Mouse (Mus musculus) heart, adult 9 months (tissue): ENCODE measurements around the gene Ak1.
A peak's percentile ranks its signal among the peaks of the same experiment; 100 is the strongest.

Experiments used
- DNase-seq, 2 experiments: peaks; one replicate each; pipeline ENCODE4 v3.0.0; 2022; ENCODE audit warnings: low spot score in 2 of 2

The Ak1 gene

DNA sequence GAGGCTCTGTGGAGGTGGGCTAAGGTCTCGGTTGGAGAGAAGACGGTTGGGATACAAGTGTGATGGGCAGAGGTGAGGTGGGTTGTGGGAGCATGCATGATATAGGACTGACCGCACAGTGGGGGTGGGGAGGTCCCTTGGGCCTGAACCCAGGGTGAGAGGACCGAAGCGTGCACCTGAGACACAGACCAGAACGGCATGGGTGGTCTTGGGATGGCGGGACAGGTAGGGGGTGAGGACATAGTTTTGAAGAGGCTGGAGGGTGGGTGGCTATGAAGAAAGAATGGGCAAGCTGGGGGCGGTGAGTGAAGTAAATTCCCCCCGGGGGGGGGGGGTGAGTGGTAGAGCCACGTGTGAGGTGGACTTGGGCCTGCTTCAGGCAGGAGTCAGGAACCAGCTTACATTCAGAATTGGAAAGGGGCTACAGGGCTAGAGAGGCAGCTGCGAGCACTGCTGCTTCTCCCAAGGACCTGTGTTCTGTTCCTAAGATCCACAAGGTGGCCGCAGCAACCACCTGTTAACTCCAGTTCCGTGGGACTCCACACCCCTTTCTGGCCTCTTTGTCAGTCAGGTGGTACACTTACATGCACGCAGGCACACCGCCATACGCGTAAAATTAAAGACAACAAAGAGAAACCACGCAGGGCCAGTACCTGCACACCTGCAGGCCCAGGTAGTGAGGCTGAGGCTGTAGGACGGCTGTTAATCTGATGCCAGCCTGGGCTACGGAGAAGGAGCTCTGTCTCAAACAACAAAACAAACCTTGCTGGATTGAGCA, 5.9 kb downstream of the Ak1 start:
- no peak for DNase-seq

DNA sequence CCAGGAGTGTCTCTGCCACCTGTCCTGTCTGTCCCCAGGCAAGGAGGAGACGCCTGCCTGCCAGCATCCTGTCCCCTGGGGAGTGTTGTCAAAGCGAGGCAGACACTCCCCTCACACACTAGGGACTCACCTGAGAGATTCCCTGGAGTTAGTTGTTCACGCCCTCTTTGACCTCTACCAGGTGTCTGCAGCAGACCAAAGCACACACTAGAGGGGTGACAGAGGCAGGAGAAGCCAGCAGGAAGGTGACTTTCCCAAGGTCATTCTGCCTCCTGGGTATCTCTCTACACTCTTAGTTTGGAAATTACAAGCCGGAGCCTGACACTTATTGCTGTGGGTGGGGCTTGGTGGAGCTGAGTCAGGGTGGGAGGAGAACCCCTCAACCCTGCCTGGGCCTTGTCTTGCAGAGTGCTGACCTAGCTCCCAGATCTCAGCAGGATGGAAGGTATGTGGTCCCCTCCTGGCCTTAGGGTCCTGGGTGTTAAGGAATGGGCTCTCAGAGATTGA, 6.5 kb downstream of the Ak1 start:
- DNase-seq, result peak in 1 of 2 experiments; percentile 28

DNA sequence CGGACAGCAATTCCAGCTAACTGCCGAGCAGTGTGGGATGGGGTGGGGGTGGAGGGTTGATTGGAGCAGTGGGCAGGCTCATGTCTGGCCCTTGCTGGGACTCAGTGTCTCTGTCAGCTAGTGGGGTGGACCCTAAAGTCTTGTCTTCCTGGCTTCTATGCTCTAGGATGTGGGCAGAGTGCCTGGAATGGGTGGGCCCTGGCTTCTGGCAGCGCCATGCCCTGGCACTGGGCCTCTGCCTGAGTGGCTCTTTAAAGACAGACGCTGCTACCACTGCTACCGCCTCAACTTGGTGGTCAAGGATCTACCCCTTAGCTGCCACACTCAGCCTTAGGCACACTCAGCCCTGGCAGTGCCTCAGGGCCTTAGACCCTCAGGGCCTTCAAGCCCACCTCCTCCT, 7.2 kb downstream of the Ak1 start:
- peak; percentile 84 to 90 for DNase-seq

DNA sequence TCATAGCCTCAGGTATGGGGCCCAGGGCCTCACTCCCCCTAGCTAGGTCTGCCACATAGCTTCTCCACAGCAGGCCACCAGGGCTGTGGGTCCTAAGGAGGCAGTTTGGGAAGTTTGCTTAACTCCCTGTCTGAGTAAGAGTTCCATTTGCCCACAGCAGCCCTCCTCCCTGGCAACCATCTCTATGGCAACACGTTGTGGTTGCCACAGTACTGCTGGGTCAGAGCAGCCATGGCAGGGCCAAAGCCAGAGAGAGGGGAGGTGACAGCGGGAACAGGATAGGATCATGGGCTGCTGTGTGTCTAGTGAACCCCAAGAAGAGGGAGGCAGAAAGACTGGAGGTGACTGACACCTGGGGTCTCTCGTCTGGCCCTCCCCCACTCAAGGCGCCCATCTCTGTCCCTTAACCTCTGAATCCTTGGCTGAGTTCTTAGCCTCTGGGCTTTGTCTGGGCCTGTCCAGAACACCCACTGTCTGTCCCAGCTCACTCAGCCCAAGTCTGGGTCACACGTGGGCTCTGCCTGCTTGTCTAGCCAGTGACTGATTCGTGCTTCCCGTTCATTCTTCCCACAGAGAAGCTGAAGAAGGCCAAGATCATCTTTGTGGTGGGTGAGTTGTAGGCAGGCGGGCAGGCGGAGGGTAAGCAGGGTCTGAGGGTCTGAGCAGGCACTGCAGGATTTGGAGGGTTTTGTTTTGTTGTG, 7.9 kb downstream of the Ak1 start:
- DNase-seq, result peak in 1 of 2 experiments; percentile 57

DNA sequence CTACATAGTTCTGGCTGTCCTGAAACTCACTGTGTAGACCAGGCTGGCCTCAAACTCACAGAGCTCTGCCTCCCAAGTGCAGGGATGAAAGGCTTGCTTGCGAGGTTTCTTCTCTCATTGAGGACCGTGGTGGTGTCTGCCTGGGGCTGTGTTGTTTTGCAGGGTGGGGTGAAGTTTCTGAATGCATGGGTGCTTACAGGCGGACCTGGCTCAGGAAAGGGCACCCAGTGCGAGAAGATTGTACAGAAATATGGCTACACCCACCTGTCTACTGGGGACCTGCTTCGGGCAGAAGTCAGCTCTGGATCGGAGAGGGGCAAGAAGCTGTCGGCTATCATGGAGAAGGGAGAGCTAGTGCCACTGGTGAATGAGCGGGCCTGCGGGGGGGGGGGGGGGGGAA, 8.5 kb downstream of the Ak1 start:
- DNase-seq, result no peak

DNA sequence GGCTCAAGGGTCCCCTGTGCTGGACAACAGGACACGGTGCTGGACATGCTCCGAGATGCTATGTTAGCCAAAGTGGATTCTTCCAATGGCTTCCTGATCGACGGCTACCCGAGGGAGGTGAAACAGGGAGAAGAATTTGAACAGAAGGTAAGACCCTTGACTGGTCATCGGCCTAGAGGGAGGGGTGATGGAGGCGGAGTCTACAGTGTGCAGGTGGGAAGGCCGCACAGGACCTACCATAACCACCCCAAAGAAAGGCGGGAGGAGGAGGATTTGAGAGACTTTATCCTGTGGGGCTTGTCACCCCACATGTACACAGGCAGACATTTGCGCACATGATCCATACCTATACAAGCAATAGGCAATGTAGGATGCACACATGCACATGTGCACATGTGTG, 9.5 kb downstream of the Ak1 start:
- no peak for DNase-seq

DNA sequence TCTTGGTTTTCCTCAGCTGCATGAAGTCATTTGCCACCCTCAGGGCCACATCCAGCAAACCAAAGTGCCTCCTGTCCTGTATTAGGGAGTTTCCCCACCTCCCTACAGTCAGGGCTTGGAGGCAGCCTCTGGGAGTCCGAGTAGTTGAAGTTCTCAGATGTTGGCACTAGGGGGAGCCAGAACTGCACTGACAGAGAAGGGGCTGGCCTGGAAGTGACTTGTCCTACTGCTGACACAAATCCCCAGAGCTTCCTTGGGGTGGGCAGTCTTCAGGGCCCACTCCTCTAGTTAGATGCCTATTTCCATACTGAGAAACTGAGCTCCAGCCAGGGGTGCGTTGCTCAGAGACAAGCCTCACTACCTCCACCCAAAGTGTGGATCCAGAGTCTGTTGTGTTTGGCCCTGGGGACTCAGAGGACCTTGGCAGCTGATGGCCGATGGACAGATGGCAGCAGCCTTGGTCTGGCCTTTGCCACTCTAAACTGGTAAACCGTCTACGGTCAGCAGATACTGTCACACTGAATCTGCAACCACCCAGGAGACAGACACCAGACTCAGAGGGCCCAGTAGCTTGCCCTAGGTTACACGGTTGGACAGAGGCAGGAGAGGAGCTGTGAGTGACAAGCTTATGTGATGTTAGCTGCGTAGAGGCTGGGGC, 10.3 kb downstream of the Ak1 start:
- peak; percentile 75 to 81 for DNase-seq

DNA sequence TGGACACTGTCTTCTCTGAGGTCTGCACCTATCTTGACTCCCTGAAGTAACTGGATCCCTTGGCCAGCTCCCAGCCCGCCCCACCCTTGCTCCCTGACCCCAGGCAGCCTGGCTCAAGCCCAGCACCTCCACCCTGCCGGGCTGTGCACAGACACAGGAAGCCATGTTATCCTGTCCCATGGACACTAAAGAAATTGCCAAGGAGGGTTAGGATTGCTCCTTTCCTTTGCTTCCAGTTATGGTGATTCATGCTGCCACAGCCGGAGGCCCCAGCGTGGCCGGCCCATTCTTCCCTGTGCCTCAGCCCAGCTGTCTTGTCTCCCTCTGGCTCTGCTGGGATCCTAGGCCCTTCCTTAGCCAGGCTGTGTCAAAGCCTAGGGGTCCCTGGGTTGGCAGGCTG, 12.1 kb downstream of the Ak1 start:
- peak; percentile 71 to 80 for DNase-seq

DNA sequence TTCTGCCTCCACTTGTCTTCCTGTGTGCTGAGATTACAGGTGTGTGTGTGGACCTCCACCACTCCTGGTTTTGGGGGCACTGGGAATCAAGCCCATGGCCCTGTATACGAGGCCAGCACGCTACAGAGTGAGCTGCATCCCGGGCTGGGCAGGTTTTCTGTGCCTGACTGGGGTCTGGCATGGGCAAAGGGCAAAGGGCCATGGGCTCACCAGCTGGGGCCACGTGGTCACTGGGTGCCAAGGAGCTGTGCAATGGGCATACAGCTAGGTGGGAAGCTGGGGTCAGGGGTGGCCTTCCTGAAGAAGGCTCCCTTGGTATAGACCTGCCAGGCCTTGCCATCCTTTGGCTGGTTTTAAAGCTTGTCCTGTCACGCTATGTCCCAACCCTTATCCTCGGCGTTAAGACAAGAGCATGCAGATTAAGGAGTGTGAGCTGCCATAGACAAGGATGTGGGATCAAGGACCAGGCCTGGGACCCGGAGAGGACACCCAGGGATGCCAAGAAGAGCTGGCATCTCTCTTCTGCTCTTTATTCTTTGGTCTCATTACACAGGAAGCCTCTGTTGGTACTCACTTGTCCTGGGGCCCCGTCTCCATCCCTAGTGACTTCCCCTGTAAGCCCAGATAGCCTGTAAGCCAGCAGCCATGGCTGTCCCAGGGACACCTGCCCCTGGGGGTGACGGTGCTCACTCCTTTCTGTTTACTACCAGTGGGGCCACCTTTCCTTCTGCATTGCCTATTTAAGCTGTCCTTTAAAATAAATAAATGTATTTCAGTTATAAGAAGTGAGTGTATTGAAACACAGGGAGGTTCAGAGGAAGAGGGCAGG, 12.9 kb downstream of the Ak1 start:
- no peak for DNase-seq

DNA sequence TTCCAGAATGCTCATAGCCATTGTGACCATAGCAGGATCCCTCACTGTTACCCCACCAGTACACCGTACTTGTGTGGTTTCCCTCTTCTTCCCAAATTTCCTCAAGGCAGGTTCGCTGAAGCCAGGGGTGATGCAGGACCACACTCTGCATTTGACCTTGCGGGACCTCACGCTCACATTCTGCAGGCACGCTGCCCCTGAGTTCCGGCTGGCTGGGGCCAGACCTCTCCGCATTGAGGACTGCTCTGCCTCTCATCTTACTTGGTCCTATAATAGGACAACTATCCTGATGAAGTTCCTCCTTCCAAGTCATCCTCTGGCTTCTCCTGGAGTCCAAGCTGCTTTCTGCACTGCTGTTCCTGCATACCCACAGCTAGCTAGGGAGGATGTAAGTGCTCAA, 15.1 kb downstream of the Ak1 start:
- DNase-seq, result no peak

DNA sequence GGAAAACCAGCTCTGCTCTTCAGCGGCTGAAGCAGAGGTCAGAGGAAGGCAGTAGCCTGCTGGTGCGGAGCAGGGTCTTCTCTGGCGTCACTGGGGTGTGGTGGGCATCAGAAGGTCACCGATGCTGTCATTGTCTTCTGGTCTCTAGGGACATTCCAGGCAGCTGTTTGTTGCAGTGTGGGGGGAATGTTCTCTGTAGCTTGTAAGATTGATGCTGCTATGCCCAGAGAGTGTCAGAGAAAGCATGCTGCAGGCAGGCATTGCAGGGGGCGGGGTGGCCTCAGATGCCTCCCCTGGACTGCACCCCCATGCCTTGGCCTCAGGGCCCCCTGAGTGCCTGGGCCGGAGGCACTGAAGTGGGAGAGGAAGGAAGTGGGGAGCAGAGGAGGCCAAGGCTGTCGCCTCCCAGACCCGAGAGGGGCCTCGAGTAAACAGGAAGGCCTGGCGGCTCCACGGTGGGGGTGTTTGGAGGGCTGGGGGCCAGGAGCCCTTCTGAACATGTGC, 16.3 kb downstream of the Ak1 start:
- peak; percentile 79 to 88 for DNase-seq

DNA sequence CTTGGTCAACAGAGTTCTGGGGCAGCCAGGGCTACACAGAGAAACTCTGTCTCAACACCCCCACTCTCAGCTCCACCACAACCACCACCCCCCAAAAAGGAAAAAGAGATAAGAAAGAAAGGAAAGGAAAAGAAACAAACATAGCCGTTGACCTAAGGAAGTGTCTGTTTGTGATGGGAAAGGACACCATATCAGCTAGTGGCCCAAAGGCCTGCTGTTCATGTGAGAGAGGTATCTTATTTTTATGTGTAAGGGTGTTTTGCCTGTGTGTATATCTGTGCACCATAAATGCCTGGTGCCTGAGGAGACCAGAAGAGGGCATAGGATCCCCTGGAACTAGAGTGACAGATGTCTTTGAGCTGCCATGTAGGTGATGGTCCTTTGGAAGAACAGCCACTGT, 18.1 kb downstream of the Ak1 start:
- no peak for DNase-seq

DNA sequence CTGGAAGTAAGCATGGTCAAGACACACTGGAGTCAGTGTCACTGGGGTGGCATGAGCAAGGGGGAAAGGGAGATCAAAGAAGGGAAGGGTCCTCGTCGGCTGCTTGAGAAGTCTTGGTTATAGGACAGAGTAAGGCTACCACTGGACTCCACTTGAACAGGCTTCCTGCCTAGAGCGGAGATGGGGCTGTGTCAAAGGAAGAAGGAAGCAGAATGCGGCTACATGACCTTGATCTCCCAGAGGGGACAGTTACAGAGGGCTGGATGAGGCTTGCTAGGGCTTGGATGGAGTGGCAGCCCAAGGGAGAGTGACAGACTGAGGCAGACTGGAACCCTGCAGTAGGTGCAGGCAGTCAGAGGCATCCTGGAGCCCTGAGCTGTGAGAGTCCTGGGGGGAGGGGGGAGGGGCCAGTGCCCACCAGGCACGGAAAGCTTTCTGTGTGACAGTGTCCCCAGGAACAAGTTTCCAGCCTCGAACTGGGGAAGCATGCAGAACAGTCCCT, 19.0 kb downstream of the Ak1 start:
- DNase-seq, result peak in 1 of 2 experiments; percentile 30

DNA sequence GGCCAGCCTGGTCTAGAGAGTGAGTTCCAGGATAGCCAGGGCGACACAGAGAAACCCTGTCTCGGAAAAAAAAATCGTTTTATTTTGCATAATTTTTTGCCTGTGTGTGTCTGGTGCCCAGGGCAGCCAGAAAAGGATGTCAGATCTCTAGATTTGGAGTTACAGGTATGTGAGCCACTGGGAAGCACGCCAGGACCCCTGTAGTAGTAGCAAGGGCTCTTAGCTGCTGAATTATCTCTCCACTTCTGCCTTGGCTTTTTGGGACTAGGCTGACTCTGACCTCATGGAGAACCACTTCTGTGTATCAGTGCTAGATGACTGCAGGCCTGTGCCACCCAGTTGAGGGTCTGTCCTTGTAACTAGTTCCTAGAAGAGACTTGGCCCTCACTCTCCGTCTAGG, 20.3 kb downstream of the Ak1 start:
- DNase-seq, result no peak

DNA sequence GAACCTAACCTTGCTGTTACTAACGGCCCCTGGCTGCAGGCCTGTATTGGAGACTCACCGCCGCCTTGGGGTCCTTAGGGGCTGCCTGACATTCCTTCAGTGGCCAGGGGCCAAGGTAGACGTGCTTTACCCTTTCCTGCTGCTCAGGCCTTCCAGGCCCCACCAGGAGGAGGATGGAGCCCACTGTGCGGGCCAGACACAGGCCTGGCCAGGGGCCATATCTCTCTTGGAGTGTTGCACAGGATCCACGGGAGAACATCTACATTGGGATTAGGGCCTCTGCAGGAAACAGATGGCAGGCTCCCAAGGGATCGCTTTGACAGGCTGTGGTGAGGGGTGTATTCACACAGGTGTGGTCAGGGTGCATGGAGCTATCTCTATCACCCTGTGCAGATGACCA, 21.3 kb downstream of the Ak1 start:
- peak; percentile 76 to 85 for DNase-seq

DNA sequence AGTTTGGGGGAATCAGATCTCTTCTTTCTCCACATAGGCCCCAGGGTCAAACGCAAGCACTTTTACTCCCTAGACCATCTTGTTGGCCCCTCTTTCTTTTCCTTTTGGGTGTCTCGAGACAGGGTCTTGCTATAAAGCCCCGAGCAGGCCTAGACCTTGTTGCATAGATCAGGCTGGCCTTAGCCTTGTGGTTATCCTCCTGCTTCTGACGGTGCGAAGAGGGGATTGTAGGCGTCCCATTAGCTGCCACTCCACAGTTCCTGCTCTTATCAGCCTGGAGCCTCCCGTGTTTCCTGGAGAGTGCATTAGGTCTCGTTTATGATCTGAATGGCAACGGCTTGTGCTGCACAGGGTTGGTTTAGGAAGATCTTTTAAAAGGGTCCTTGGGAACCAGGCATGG, 22.5 kb downstream of the Ak1 start:
- no peak for DNase-seq

DNA sequence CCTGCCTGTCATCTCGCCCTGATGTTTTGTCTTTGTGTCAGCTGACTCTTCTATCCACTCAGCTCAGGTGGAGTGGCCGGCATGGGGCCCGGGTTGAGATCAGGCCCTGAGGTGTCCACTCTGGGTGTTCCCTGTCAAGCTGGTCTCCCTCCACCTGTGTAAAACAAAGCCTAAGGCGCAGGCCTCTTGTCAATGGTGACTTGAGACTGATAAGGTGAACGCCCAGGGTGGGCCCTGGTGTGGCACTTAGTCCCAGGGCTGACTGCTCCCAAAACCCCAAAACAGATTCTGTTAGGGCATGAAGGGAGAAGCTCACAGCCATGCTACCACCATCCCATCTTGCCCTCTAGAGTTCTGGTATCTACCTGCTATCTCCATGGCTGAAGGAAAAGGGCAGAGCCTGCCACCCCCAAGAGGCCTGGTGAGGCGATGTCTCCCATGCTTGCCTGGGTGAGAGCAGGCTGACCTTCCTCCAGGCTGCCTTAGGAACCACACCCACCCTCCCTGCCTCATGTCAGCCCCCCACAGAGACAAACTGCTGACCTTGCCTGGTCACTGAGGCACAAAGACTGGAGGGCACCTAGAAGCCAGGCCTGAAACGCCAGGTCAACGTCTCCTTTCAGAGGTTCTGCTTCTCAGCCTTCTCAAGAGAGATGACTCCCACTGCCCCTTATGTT, 23.4 kb downstream of the Ak1 start:
- no peak for DNase-seq

DNA sequence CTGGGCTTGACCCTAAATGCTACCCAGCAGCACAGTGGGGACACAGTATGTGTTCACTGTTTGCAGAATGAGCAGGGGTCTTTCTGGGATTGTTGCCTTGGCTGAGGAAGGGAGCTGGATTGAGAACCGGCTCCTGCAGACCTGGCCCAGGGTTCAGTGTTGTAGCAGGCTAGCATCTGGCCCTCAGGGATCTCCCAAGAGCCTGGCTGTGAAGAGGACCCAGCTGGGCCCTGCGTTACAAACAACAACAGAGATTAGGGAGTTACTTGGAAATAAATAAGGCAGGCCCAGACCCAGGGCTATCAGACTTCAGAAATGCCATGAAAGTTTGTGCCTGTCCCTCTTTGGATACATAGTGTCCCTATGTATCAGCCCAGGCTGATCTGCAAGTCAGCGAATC, 24.1 kb downstream of the Ak1 start:
- DNase-seq, result no peak

DNA sequence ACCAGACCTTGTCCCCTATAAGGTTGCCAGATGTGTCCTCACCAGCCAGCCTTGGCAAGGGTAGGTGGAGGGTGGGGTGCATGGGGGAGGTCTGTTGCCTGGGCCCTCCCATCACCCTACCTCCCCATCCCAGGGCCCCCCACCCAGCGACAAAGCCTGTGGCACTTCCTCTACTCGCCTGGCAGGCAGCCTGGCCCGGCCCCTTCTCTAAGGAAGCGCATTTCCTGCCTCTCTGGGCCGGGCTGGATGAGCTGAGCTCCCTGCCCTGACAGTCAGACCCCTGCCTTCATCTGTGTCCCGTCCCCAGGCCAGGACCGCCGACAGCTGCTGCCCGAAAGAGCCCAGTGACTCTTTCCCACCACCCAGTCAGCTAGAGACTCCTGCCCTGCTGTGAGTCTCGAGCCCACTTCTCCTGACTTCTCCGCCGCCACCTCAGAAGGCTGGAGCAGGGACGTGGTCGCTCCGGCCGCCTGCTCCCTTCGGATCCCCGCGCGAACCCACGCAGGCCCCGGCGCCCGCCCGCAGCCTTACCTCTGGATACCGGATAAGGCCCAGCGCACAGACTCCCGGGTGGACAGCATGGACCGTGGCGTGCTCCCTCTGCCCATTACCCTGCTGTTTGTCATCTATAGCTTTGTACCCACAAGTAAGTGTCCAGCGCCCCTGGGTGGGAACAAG, 25.0 kb downstream of the Ak1 start, which contains the start of gene Eng:
Gene Eng, plus strand, starts transcription at position 217 of the 678 bp plus-strand sequence.
- peak; percentile 90 to 93 for DNase-seq

DNA sequence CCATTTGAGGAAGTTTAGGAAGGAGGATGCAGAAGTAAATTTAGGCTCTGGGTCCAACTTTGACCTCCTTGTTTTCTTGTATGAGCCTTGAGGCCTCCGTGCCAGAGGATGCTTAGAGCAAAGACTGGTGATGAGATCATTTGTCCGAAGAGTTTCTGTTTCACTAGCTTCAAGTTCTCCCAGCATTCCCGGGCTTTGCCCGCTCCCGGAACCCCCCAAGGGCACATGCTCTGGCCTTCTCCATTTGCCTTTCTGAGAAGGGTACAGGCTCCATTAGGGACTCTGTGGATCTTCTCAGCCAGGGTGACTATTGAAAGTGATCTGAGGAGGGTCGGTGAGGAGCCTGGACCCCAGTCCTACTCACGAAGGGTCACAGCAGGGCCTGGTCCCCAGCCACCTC, 25.8 kb downstream of the Ak1 start:
- no peak for DNase-seq
